Mouse (Mus musculus) heart, postnatal 10 days (tissue): ENCODE data around the gene Spc24. TPM values are rescaled to one million over a fixed set of nuclear protein-coding genes. Genes with fewer than 3 reads are reported as not detected.

Experiments
- DNase-seq, 2 experiments: peaks; one replicate each; pipeline ENCODE4 v3.0.0; 2021
- intact Hi-C: fragments of 180-260 bp; cut with DNase I; formaldehyde crosslinking; loops from one replicate; pipeline ENCODE4 v1.15.1; 2025
- microRNA-seq, 2 experiments: library from miRNA; unstranded; fragments of <30 nt; microRNA quantifications; one replicate each; pipeline ENCODE4 v1.2.0; 2022
- total RNA-seq, 2 experiments: library from RNA; stranded (reverse); gene quantifications; 2 replicates each; pipeline ENCODE4 v1.2.3; 2021

Gene Spc24
- total RNA-seq, 2 experiments from 2014 or later: 11.9 to 14.5 TPM

DNA sequence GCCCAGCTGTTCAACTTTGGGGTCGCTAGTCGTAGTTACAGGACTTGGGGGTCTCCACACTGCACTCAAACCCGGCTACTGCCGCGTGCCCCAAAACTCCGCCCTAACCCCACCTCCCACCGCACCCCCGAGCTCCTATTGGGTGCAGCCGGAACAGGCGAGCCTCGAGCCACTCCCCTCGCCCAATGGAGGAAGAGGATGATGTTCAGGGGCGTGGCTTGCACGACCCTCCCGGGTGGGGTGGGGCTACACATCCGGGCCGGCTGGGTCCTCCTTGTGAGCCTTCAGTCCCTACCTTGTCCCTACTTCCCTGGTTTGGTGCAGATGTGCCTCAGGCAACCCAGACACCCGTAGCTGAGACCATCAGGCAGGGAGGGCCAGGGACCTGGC, 36.0 kb downstream of the Spc24 start:
- DNase-seq: peak; percentile 92
- intact Hi-C loops: no loop called here

DNA sequence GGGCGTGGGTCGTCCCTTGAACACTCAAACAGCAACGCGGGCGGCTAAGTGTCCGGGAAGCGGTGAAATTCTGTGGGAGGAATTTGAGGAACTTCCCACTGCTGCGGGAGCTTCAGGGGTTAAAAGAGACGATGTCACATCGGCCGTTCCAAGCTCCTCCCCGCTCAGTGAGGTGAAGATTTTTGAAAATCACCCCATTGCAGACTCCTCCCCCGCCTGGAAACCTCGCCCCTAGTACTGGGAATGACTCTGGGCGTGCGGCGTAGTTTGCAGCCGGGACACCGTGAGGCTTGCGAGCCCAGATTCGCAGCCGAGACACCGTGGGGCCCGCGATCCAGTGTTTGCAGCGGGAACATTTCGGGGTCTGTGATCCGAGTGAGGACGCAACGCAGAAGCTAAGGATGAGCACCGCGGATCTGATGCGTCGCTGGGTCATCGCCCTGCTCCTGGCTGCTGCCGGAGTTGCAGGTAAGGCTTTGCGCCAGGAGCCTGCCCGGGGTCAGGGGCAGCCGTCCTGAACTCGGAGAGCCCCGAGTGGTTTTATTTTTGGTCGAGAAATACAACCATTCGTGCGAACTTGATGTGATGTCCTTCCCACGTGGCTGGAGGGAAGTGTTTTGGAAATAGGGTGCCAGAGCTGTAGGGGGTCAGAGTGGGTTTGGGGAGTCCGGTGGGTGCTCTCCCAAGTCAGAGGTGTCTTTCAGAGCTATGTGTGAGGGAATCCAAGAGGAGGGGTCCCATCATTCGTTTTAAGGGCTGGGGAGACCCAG, 36.5 kb downstream of the Spc24 start, which contains the start of gene Ldlr:
Ldlr (plus strand) TSS at position 107 of the 770 bp plus-strand sequence.
- peak; percentile 90 for DNase-seq
- intact Hi-C loops: no loop called here

DNA sequence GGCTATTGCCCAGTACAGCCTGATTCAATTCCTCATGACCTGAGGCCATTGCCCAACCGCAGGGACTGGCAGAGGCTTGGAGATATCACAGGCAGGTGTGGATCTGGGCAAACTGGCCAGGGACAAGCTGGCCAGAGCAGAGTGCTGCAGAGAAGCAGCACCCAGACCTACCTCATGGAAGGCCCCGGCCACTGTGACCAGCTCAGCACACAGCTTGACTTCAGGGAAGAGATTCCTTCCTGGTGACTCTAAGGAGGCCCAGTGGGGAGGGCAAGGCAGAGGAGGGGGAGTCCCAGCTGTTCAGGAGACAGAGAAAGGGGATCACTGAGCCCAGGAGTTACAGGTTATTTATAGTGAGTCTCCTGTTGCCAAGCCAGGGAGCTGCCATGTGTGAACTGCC, 39.1 kb downstream of the Spc24 start:
- intact Hi-C loops: no loop called here
- peak; percentile 45 to 46 for DNase-seq

DNA sequence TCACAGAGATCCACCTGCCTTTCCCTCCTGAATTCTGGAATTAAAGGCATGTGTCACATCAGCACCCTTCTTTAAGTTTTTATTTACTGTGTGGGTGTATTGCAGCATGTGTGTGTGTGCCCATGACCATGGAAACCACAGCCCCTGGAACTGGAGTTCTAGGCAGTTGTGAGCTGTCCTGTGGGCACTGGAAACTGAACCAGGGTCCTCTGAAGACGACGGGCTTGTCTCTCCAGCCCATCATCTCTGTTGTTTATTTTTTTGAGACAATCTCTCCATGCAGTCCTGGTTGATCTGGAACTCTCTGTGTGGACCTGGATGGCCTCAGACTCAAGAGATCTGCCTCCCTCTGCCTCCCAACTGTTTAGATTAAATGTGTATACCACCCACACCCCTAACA, 43.1 kb downstream of the Spc24 start:
- no peak for DNase-seq
- intact Hi-C loops: no loop called here

DNA sequence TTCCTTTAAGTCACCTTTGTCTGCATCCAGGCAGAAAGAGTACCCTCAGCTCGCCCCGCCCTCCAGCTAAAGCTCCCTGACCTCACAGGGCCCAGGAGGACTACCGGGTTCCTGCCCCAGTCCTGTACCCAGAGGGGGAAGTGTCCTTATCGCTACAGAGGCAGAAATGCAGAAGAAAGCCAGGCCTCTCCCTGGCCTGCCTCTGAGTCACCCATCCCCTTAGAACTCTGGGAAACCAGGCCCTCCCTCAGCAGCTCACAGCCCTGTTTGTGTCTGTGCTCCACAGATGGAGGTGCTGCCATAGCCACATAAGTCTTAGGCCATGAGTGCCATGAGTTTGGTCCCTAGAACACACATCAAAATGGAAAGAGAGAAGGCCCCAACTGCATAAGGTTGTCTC, 44.8 kb downstream of the Spc24 start:
- intact Hi-C loops: no loop called here
- peak; percentile 36 to 38 for DNase-seq

DNA sequence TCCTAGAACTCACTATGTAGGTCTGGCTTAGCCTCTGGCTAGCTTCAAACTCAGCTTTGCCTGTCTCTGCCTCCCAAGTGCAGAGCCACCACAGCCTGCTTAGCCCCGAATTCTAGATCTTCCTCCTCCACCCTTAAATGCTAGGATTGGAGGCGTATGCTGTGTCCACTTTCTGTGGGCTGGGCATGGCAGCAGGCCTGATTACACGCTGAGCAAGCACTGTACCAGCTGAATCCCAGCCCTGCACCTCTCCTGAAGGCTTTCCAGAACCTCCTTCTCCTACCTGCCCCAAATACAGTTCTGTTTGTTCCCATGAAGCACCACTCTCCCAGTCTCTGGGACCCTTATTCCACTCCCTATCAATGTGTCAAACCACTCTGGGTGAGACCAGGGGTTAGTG, 50.8 kb downstream of the Spc24 start:
- DNase-seq: no peak
- intact Hi-C loops: no loop called here

DNA sequence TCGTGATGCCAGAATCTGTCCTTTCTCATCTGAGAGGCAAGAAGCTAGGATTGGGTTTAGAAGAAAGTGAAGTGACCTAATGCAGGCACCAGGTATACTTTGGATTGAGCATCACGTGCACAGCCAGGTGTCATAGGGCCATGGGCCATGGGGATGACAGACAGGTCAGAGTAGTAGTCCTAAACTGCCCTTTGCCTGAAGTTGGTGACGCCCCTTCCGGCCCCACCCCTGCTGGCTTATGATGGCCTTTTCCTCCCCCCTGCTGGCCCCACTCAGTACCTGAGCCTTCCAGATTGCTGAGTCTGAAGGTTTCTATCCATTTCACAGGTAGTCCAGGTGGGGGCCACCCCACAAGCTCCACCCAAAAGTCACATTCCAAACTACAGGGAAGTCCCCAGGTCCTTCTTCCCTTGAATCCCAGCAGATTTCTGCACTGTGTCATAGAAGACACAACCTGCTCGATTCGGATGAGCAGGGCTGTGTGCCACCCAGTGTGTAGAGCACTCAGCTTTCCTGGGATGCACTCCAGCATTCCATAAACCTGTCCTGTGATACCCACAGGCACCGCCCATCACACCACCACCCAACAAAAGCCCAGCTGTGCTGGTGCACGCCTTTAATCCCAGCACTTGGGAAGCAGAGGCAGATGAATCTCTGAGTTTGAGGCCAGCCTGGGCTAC, 53.4 kb downstream of the Spc24 start:
- intact Hi-C loops: no loop called here
- DNase-seq: no peak

DNA sequence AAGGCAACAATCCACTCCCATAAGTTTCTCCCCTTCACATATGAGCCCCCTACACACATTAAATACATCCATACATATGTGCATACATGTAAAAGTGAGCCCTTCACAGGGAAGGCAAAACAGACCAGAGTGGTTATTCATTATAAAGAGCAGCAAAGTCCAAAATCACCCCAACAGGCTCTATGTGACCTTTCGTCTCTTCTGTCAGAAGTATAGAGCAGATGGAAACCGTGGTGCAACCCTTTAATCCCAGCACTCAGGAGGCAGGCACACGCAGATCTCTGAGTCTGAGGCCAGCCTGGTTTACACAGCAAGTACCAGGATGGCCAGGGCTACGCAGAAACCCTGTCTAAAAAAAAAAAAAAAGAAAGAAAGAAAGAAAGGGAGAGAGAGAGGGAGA, 54.0 kb downstream of the Spc24 start:
- intact Hi-C loops: no loop called here
- no peak for DNase-seq

Small RNAs within 50 kb of the gene (microRNA-seq; reads per million reads assigned to microRNA genes)
- gene Mir7083: 8.5 to 17.4 reads per million in 2 experiments

Other genes with a start within 250 kb of the Spc24 start
- gene AB124611, start 234.1 kb downstream of the Spc24 start, total RNA-seq: 1 to 10 TPM; 1.1 to 1.5 TPM
- 10 to 100 TPM; 65.9 to 66.1 TPM for gene Carm1, start 213.4 kb downstream of the Spc24 start, total RNA-seq
- 10 to 100 TPM; 45.7 to 45.8 TPM for gene Timm29, start 167.6 kb downstream of the Spc24 start, total RNA-seq
- gene Yipf2, start 167.5 kb downstream of the Spc24 start, total RNA-seq: 1 to 10 TPM; 6.8 to 7.9 TPM
- 10 to 100 TPM; 55.6 to 59.8 TPM for gene Smarca4, start 144.1 kb downstream of the Spc24 start, total RNA-seq
- gene Ldlr, start 36.8 kb downstream of the Spc24 start, total RNA-seq: 10 to 100 TPM in 1 of 2 experiments, 1 to 10 TPM in 1; 8.5 to 10.7 TPM
- gene Kank2, start 38.4 kb upstream of the Spc24 start, total RNA-seq: 10 to 100 TPM; 49.5 to 51.9 TPM
- gene Angptl8, start 75.2 kb upstream of the Spc24 start, total RNA-seq: under 1 TPM in 1 of 2 experiments, not detected in 1; 0.31 TPM
- 10 to 100 TPM; 63.0 to 66.5 TPM for gene Dock6, start 92.3 kb upstream of the Spc24 start, total RNA-seq
- gene Rab3d, start 157.9 kb upstream of the Spc24 start, total RNA-seq: 10 to 100 TPM; 10.3 to 12.6 TPM
- 1 to 10 TPM in 1 of 2 experiments, under 1 TPM in 1; 0.74 to 1.0 TPM for gene Ccdc159, start 167.2 kb upstream of the Spc24 start, total RNA-seq
- gene Tmem205, start 167.3 kb upstream of the Spc24 start, total RNA-seq: 10 to 100 TPM; 24.3 to 28.6 TPM
- gene Plppr2, start 176.7 kb upstream of the Spc24 start, total RNA-seq: 1 to 10 TPM; 2.2 to 2.4 TPM
- gene Swsap1, start 195.5 kb upstream of the Spc24 start, total RNA-seq: 1 to 10 TPM; 8.7 TPM
- gene Epor, start 203.2 kb upstream of the Spc24 start, total RNA-seq: 1 to 10 TPM; 3.1 to 4.0 TPM
- gene Rgl3, start 229.1 kb upstream of the Spc24 start, total RNA-seq: 1 to 10 TPM; 1.3 to 1.4 TPM
- gene Ccdc151, start 242.3 kb upstream of the Spc24 start, total RNA-seq: not detected
- gene Prkcsh, start 242.5 kb upstream of the Spc24 start, total RNA-seq: 10 to 100 TPM; 67.7 to 73.7 TPM